Mouse (Mus musculus): ENCODE data around the gene Rhod. TPM values are rescaled to one million over a fixed set of nuclear protein-coding genes. Genes with fewer than 3 reads are reported as not detected.

The Rhod gene
- polyA plus RNA-seq, 1 experiment from 2014 or later: 8.0 TPM

- H3K4me1 ChIP-seq (ENCODE audit: control insufficient read depth, low read depth, low read length): peaks cover 5% of the 10 kb centered on the region; the same call in 1 of the 2 replicates
- peaks cover 39% of the 10 kb centered on the region for H3K27me3 ChIP-seq (ENCODE audit: control insufficient read depth, insufficient read depth, low read depth, low read length)
- peak overlapping the region; percentile 66 for H3K4me2 ChIP-seq (ENCODE audit: low read depth, low read length)
- peak overlapping the region; percentile 50 for H3K4me3 ChIP-seq (ENCODE audit: low read depth, low read length)
- H3K9me3 ChIP-seq (replicated peaks; ENCODE audit: control insufficient read depth, low read length): no peaks in the 10 kb centered on the region
- peak; percentile 58 for ATAC-seq (ENCODE audit: low read depth)
- no peak overlapping the region for H3K27ac ChIP-seq (ENCODE audit: low read length)
- H3K9ac ChIP-seq (ENCODE audit: low read depth, low read length): peak overlapping the region; percentile 28; the same call in 1 of the 2 replicates
- H3K36me3 ChIP-seq (ENCODE audit: control insufficient read depth, insufficient read depth): no peaks in the 10 kb centered on the region
- WGBS (ENCODE audit: insufficient replicate concordance): under 1% methylated on average over 69 of the region's 70 CpGs
Measured at GRCm38 (mm10) chr19:4476601-4477257, 37.5 kb upstream of the Rhod start.

DNA sequence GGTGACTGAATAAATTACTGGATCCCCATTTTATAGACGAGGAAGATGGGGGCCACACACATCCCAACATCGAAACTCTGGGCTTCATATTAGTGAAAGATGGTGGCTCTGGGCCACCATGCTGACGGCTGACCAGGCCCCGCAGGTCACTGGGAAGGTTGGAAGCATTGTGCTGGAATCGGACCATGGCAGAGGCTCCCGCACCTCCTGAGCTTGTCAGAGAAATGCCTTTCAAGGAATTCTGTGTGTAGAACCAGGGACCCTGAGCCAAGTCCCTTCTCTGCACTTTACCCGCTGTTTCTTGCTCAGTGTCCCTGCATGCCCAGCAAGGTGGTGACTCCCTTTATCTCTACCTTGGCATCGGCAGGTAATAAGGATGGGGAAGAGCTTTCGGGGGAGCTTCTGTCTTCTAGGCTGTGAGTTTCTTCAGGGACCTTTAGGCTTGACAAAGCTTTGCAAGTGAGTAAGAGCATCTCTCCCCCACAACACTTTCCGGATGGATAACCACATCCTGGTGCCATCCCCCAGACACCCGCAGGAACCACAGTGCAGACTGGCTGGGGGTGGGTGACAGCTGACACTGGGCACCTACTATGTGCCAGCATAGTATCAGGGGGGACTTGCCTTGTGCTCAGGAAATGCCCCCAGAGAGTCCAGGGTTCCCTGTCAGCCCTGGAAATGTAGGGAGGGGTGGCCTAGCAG, 36.1 kb upstream of the Rhod start:
- no peak overlapping the region for H3K9ac ChIP-seq (ENCODE audit: low read depth, low read length)
- no peak overlapping the region for H3K4me2 ChIP-seq (ENCODE audit: low read depth, low read length)
- H3K27ac ChIP-seq (ENCODE audit: low read length): no peak overlapping the region
- no peaks in the 10 kb centered on the region for H3K36me3 ChIP-seq (ENCODE audit: control insufficient read depth, insufficient read depth)
- H3K27me3 ChIP-seq (ENCODE audit: control insufficient read depth, insufficient read depth, low read depth, low read length): peaks cover 39% of the 10 kb centered on the region
- 55% methylated on average over 11 of the region's 11 CpGs for WGBS (ENCODE audit: insufficient replicate concordance)
- H3K4me3 ChIP-seq (ENCODE audit: low read depth, low read length): no peak overlapping the region
- no peak for ATAC-seq (ENCODE audit: low read depth)
- H3K9me3 ChIP-seq (replicated peaks; ENCODE audit: control insufficient read depth, low read length): no peaks in the 10 kb centered on the region
- peaks cover 5% of the 10 kb centered on the region; the same call in 1 of the 2 replicates for H3K4me1 ChIP-seq (ENCODE audit: control insufficient read depth, low read depth, low read length)

DNA sequence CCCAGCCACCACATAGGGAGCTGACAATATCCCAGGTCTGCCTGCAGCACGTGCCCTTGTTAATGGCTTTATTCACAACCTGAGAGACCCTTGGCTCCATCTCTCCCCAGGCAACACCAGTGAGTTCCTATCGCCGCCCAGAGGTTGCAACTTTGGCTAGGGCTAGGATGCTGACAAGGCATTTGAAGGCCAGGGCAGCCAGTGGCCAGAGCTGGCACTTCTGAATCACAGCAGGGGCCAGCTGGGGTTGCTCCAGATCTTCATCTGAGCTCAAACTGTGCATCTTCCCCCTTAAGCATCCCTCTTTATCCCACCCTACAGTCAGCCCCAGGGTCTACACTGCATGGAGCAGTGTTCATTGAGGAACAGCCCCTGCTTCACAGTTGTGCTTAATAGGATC, 35.5 kb upstream of the Rhod start:
- peaks cover 5% of the 10 kb centered on the region; the same call in 1 of the 2 replicates for H3K4me1 ChIP-seq (ENCODE audit: control insufficient read depth, low read depth, low read length)
- WGBS (ENCODE audit: insufficient replicate concordance): 38% methylated on average over 3 of the region's 3 CpGs
- H3K27me3 ChIP-seq (ENCODE audit: control insufficient read depth, insufficient read depth, low read depth, low read length): peaks cover 39% of the 10 kb centered on the region
- H3K4me2 ChIP-seq (ENCODE audit: low read depth, low read length): no peak overlapping the region
- H3K27ac ChIP-seq (ENCODE audit: low read length): no peak overlapping the region
- no peak overlapping the region for H3K9ac ChIP-seq (ENCODE audit: low read depth, low read length)
- no peak overlapping the region for H3K4me3 ChIP-seq (ENCODE audit: low read depth, low read length)
- H3K9me3 ChIP-seq (replicated peaks; ENCODE audit: control insufficient read depth, low read length): no peaks in the 10 kb centered on the region
- no peaks in the 10 kb centered on the region for H3K36me3 ChIP-seq (ENCODE audit: control insufficient read depth, insufficient read depth)
- no peak for ATAC-seq (ENCODE audit: low read depth)

GRCm38 (mm10) chr19:4473549-4473948, 34.3 kb upstream of the Rhod start:
- Histone ChIP-seq H3K4me2 (ENCODE audit: low read depth, low read length) (no peak overlapping the region), H3K4me1 (ENCODE audit: control insufficient read depth, low read depth, low read length) (peaks cover 5% of the 10 kb centered on the region; the same call in 1 of the 2 replicates), H3K27me3 (ENCODE audit: control insufficient read depth, insufficient read depth, low read depth, low read length) (peaks cover 39% of the 10 kb centered on the region), H3K9ac (ENCODE audit: low read depth, low read length) (no peak overlapping the region), H3K9me3 (replicated peaks; ENCODE audit: control insufficient read depth, low read length) (no peaks in the 10 kb centered on the region), H3K27ac (ENCODE audit: low read length) (no peak overlapping the region), H3K4me3 (ENCODE audit: low read depth, low read length) (no peak overlapping the region), H3K36me3 (ENCODE audit: control insufficient read depth, insufficient read depth) (no peaks in the 10 kb centered on the region)
- no peak for ATAC-seq (ENCODE audit: low read depth)
- 73% methylated on average over 5 of the region's 5 CpGs for WGBS (ENCODE audit: insufficient replicate concordance)

DNA sequence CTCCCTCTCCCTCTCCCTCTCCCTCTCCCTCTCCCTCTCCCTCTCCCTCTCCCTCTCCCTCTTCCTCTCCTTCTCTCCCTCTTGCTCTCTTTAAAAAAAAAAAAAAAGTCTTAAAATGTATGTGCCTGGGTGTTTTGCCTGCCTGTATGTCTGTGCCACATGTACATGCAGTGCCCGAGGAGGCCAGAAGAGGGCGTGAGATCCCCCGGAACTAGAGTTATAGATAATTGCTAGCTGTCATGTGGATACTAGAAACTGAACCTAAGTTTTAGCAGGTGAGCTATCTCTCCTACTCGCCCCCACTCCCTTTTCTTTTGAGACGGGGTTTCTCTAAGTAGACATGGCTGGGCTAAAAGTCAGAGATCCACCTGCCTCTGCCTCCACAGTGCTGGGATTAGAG, 29.1 kb upstream of the Rhod start:
- no peak for ATAC-seq (ENCODE audit: low read depth)
- Histone ChIP-seq H3K4me2 (ENCODE audit: low read depth, low read length) (no peak overlapping the region), H3K4me3 (ENCODE audit: low read depth, low read length) (no peak overlapping the region), H3K9me3 (replicated peaks; ENCODE audit: control insufficient read depth, low read length) (no peaks in the 10 kb centered on the region), H3K36me3 (ENCODE audit: control insufficient read depth, insufficient read depth) (no peaks in the 10 kb centered on the region), H3K27ac (ENCODE audit: low read length) (no peak overlapping the region), H3K9ac (ENCODE audit: low read depth, low read length) (no peak overlapping the region), H3K4me1 (ENCODE audit: control insufficient read depth, low read depth, low read length) (no peaks in the 10 kb centered on the region), H3K27me3 (ENCODE audit: control insufficient read depth, insufficient read depth, low read depth, low read length) (no peaks in the 10 kb centered on the region; the same call in none of the 2 replicates)
- WGBS (ENCODE audit: insufficient replicate concordance): 15% methylated on average over 5 of the region's 5 CpGs

GRCm38 (mm10) chr19:4464666-4465065, 25.4 kb upstream of the Rhod start:
- no peaks in the 10 kb centered on the region for H3K27me3 ChIP-seq (ENCODE audit: control insufficient read depth, insufficient read depth, low read depth, low read length)
- no peaks in the 10 kb centered on the region for H3K36me3 ChIP-seq (ENCODE audit: control insufficient read depth, insufficient read depth)
- H3K9me3 ChIP-seq (replicated peaks; ENCODE audit: control insufficient read depth, low read length): no peaks in the 10 kb centered on the region
- no peak overlapping the region for H3K9ac ChIP-seq (ENCODE audit: low read depth, low read length)
- peaks cover 6% of the 10 kb centered on the region for H3K4me1 ChIP-seq (ENCODE audit: control insufficient read depth, low read depth, low read length)
- no peak overlapping the region for H3K4me3 ChIP-seq (ENCODE audit: low read depth, low read length)
- ATAC-seq (ENCODE audit: low read depth): no peak
- no peak overlapping the region for H3K27ac ChIP-seq (ENCODE audit: low read length)
- WGBS (ENCODE audit: insufficient replicate concordance): 45% methylated on average over 4 of the region's 4 CpGs
- no peak overlapping the region for H3K4me2 ChIP-seq (ENCODE audit: low read depth, low read length)

GRCm38 (mm10) chr19:4461981-4462380, 22.7 kb upstream of the Rhod start:
- H3K27me3 ChIP-seq (ENCODE audit: control insufficient read depth, insufficient read depth, low read depth, low read length): no peaks in the 10 kb centered on the region
- no peaks in the 10 kb centered on the region for H3K36me3 ChIP-seq (ENCODE audit: control insufficient read depth, insufficient read depth)
- no peak overlapping the region for H3K4me3 ChIP-seq (ENCODE audit: low read depth, low read length)
- H3K4me1 ChIP-seq (ENCODE audit: control insufficient read depth, low read depth, low read length): peaks cover 6% of the 10 kb centered on the region
- no peak overlapping the region for H3K9ac ChIP-seq (ENCODE audit: low read depth, low read length)
- H3K27ac ChIP-seq (ENCODE audit: low read length): peak overlapping the region; percentile 56; the same call in 1 of the 2 replicates
- ATAC-seq (ENCODE audit: low read depth): peak; percentile 89
- H3K9me3 ChIP-seq (replicated peaks; ENCODE audit: control insufficient read depth, low read length): no peaks in the 10 kb centered on the region
- WGBS (ENCODE audit: insufficient replicate concordance): 22% methylated on average over 8 of the region's 8 CpGs
- H3K4me2 ChIP-seq (ENCODE audit: low read depth, low read length): no peak overlapping the region

DNA sequence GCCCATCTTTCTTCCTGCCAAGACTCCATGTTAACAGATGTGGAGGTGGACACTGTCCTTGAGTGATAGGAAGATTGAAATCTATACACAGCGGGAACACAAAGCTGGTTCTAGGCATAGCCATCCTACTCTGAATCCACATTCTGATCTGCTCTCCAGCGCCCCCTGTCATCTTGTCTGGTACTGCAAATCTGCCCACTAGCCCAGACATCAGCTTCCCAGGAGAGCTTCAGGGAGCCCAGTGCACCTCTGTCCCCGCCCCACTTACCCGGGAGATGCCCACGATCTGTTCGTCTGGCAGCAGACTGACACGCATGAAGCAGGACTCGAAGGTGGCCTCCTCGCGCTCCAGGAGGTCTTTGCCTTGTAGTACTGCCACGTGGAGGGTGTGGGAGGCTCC, 17.0 kb upstream of the Rhod start:
- Histone ChIP-seq H3K9ac (ENCODE audit: low read depth, low read length) (no peak overlapping the region), H3K9me3 (replicated peaks; ENCODE audit: control insufficient read depth, low read length) (no peaks in the 10 kb centered on the region), H3K4me2 (ENCODE audit: low read depth, low read length) (no peak overlapping the region), H3K36me3 (ENCODE audit: control insufficient read depth, insufficient read depth) (no peaks in the 10 kb centered on the region), H3K27ac (ENCODE audit: low read length) (no peak overlapping the region), H3K27me3 (ENCODE audit: control insufficient read depth, insufficient read depth, low read depth, low read length) (no peaks in the 10 kb centered on the region), H3K4me1 (ENCODE audit: control insufficient read depth, low read depth, low read length) (no peaks in the 10 kb centered on the region), H3K4me3 (ENCODE audit: low read depth, low read length) (no peak overlapping the region)
- ATAC-seq (ENCODE audit: low read depth): no peak
- WGBS (ENCODE audit: insufficient replicate concordance): 11% methylated on average over 11 of the region's 11 CpGs

Measured in liver, embryonic 16.5 days (tissue).